Mouse (Mus musculus) embryonic facial prominence, embryonic 14.5 days (tissue): ENCODE results near the gene Hectd4. TPM values are rescaled to one million over a fixed set of nuclear protein-coding genes. Genes with fewer than 3 reads are reported as not detected.

ENCODE experiments used
- polyA plus RNA-seq: library from polyadenylated mRNA; unstranded; fragments of >200 nt; fragmentation: Nextera tagmentation; extraction: Ambion mirVana; gene quantifications from 2 replicates; pipeline ENCODE4 v1.2.1, GENCODE M21; 2014

Hectd4 gene
- polyA plus RNA-seq, 1 experiment from 2014 or later: 7.3 TPM

Other genes with a start within 250 kb of the Hectd4 start
- gene Rph3a, start 210.1 kb upstream of the Hectd4 start, polyA plus RNA-seq: 1.2 and 1.3 TPM in 2 replicates
- gene Ptpn11, start 28.8 kb upstream of the Hectd4 start, polyA plus RNA-seq: 25.8 and 28.8 TPM in 2 replicates
- gene Rpl6, start 15.7 kb upstream of the Hectd4 start, polyA plus RNA-seq: 685 and 696 TPM in 2 replicates
- gene Trafd1, start 165.4 kb downstream of the Hectd4 start, polyA plus RNA-seq: 71.8 and 75.8 TPM in 2 replicates
- gene Naa25, start 177.7 kb downstream of the Hectd4 start, polyA plus RNA-seq: 38.0 and 40.3 TPM in 2 replicates
- 2.6 and 3.6 TPM in 2 replicates for gene Tmem116, start 231.7 kb downstream of the Hectd4 start, polyA plus RNA-seq
- 157 and 159 TPM in 2 replicates for gene Erp29, start 232.3 kb downstream of the Hectd4 start, polyA plus RNA-seq